Mouse (Mus musculus) granulocyte monocyte progenitor cell, adult 5-6 weeks (primary cell): ENCODE measurements around the gene Syt12. TPM values are rescaled to one million over a fixed set of nuclear protein-coding genes. Genes with fewer than 3 reads are reported as not detected.
"Not testable (repeated sequence)": the region's sequence is repeated elsewhere in the genome, so short reads cannot be mapped to it uniquely, and the experiment has no call there.

Experiments
- ATAC-seq: replicated peaks from 2 replicates; pipeline ENCODE4 v1.8.0; 2016; ENCODE audit warnings: mild to moderate bottlenecking, moderate TSS enrichment, inconsistent platforms; ENCODE audit not compliant: poor library complexity, severe bottlenecking
- total RNA-seq, 2 experiments: library from RNA; stranded (forward) in 1 of 2; stranded (reverse) in 1 of 2; fragments of 200-712, 200-1000 nt in 1 of 2; fragments of >200 nt in 1 of 2; fragmentation: Nextera tagmentation in 1 of 2; gene quantifications; 2 replicates each; pipeline ENCODE4 v1.2.3; 2014 to 2017

Syt12 gene
- total RNA-seq, 2 experiments from 2014 or later, result not detected

DNA sequence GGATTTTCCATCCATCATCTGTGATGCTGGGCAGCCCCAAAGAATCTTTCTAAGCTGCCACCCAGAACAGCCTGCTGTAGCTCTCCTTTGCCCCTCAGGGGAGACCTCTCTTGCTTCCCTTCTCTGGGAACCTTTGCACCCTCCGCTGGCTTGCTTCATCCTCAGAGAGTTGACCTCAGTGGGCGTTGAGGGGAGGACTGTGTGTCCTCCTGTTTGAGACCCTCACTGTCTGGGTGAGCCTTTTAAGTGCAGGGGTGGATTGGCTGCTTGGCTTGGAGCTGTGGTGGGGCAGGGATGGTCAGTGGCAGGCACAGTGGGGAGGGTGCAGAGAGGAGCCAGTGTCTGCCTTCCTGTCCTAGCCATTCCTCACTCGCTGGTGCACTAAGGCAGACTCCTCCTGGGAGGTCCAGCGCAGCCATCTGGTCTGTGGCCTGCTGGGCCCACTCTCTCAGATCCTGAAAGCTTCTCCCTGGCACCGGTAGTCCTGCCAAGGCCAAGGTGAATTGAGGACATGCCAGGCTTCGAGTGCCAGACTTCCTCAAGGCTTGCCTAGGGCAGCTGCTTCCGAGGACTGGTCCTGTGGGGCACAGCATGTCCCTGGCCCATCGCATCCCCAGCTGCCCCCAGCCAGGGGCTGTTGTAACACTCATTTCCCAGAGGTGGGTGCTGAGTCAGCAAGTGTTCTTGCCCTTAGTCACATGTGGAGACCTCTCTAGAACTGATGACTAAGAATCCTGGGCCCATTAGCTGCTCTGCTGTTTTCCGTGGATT, 15.5 kb upstream of the Syt12 start:
- ATAC-seq, result no peak

- ATAC-seq, result no peak
These were observed 13.9 kb upstream of the Syt12 start for GRCm38 (mm10) chr19:4491080-4491695.

- ATAC-seq, result no peak
These were observed 10.6 kb upstream of the Syt12 start for GRCm38 (mm10) chr19:4487877-4488276.

DNA sequence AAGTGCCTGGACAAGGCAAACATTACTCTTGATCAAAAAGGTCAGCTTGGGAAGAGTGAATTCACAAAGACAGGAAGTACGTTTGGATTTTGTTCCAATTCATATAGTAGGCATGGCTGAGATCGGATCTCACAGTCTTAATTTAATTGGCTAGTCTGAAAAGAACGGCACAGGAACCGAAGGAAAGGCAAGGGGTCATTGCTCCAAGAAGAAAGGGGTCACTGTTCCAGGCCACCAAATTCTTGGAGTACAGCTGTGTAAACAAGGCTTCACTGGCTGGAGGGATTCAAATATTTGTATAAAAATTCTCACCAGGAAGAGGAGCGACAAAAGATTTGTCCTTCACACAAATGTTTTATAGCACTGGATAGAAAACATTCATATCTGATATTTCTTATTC, 7.8 kb upstream of the Syt12 start:
- ATAC-seq, result no peak

GRCm38 (mm10) chr19:4482111-4482859, 5.0 kb upstream of the Syt12 start:
- no peak for ATAC-seq

- no peak for ATAC-seq
These were observed 4.1 kb upstream of the Syt12 start for GRCm38 (mm10) chr19:4481326-4481725.

GRCm38 (mm10) chr19:4480041-4480440, 2.8 kb upstream of the Syt12 start:
- ATAC-seq, result no peak

DNA sequence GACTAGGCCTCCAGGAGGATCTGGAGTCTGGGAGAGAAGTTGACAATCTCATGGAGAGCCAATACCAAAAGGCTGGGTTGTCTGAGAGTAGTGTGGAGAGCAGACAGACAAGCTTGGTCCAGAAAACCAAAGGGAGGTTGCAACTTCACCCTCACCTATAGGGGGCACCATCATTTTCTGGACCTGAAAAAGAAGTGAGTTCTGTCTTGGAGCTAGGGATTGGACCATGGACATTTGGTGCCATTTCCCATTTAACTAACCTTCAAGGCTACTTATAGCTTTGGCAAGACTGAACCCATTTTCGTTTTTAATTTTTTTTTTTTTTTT, 906 bp upstream of the Syt12 start:
- ATAC-seq, result peak; percentile 40

DNA sequence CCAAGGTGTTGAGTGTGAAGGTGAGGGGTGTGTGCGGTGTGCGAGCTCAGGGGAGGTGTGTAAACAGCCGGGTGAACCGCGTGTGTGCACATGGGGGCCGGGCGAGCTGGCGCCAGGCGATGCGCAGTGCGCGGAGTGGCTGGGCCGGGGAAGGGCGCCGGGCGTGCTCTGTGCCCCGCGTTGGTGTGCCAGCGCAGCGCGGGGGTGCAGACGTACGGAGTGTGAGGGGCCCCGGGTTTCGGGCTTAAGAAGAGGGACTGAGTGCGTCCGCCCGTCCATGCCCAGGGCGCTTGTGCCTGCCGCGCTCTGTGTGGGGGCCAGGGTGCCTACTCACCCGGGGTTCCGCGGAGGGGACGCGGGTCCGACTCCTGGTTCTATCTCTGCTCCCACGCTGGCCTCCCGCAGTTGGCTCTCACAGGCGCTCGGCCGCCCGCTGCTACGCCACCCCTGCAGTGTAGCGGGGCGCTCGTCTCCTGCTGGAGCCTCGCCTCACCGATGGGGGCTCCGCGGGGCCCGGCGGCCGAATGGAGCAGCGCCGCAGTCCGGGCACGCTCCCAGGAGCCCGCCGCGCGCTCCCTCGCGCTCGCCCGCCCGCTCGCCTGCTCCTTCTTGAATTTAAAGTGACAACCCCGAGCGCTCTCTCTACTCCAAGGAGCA, 518 bp downstream of the Syt12 start:
- ATAC-seq, result peak; percentile 45

DNA sequence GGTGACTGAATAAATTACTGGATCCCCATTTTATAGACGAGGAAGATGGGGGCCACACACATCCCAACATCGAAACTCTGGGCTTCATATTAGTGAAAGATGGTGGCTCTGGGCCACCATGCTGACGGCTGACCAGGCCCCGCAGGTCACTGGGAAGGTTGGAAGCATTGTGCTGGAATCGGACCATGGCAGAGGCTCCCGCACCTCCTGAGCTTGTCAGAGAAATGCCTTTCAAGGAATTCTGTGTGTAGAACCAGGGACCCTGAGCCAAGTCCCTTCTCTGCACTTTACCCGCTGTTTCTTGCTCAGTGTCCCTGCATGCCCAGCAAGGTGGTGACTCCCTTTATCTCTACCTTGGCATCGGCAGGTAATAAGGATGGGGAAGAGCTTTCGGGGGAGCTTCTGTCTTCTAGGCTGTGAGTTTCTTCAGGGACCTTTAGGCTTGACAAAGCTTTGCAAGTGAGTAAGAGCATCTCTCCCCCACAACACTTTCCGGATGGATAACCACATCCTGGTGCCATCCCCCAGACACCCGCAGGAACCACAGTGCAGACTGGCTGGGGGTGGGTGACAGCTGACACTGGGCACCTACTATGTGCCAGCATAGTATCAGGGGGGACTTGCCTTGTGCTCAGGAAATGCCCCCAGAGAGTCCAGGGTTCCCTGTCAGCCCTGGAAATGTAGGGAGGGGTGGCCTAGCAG, 1.9 kb downstream of the Syt12 start:
- no peak; the same call in 1 of the 2 replicates for ATAC-seq

GRCm38 (mm10) chr19:4474739-4475138, 2.5 kb downstream of the Syt12 start:
- no peak for ATAC-seq

GRCm38 (mm10) chr19:4473549-4473948, 3.7 kb downstream of the Syt12 start:
- ATAC-seq, result no peak

DNA sequence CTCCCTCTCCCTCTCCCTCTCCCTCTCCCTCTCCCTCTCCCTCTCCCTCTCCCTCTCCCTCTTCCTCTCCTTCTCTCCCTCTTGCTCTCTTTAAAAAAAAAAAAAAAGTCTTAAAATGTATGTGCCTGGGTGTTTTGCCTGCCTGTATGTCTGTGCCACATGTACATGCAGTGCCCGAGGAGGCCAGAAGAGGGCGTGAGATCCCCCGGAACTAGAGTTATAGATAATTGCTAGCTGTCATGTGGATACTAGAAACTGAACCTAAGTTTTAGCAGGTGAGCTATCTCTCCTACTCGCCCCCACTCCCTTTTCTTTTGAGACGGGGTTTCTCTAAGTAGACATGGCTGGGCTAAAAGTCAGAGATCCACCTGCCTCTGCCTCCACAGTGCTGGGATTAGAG, 8.9 kb downstream of the Syt12 start:
- peak; percentile 35; the same call in 1 of the 2 replicates for ATAC-seq

GRCm38 (mm10) chr19:4464666-4465065, 12.6 kb downstream of the Syt12 start:
- ATAC-seq, result no peak

- ATAC-seq, result peak; percentile 87
These were observed 15.3 kb downstream of the Syt12 start for GRCm38 (mm10) chr19:4461981-4462380.

DNA sequence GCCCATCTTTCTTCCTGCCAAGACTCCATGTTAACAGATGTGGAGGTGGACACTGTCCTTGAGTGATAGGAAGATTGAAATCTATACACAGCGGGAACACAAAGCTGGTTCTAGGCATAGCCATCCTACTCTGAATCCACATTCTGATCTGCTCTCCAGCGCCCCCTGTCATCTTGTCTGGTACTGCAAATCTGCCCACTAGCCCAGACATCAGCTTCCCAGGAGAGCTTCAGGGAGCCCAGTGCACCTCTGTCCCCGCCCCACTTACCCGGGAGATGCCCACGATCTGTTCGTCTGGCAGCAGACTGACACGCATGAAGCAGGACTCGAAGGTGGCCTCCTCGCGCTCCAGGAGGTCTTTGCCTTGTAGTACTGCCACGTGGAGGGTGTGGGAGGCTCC, 21.0 kb downstream of the Syt12 start:
- peak; percentile 53 for ATAC-seq

GRCm38 (mm10) chr19:4455071-4455800, 22.0 kb downstream of the Syt12 start:
- ATAC-seq, result no peak

DNA sequence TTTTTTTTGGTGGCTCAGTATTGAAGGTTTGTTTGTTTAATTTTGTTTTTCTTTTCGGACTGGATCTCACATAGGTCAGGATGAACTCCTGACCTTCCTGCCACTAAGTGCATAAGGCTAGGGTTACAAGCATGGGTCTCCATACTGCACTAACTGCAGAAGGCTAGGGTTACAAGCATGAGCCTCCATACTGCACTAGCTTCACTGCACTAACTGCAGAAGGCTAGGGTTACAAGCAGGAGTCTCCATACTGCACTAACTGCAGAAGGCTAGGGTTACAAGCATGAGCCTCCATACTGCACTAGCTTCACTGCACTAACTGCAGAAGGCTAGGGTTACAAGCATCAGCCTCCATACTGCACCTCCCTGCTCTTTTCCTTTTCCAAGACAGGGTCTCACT, 23.2 kb downstream of the Syt12 start:
- ATAC-seq, result not testable (repeated sequence)

- no peak for ATAC-seq
These were observed 24.7 kb downstream of the Syt12 start for GRCm38 (mm10) chr19:4452525-4452924.

DNA sequence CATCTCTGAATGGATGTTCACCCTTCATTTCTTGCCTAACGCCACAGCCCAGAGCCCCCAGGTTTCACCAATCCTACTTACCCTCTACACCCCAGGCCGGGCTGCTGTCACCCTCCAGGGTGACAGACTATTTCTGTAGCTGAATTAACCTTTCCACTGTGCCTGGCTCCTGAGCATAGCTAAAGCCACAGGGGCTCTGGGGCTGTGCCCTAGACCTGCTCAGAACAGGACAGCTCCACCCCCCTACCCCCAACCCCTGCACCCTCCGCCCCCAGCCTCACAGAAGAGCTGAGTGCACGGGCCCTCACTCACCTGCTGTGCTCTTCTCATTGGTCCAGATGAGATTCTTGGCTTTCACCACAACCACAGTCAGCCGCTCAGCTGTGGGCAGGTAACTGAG, 25.3 kb downstream of the Syt12 start:
- ATAC-seq, result no peak
